Mouse (Mus musculus): ENCODE results near the gene Chd5.

Chd5 gene

GRCm38 (mm10) chr4:152432308-152432707, 93.9 kb downstream of the Chd5 start:
- DNase-seq (ENCODE audit: low read depth, low spot score) = peak; percentile 70

- peak; percentile 93 for DNase-seq (ENCODE audit: low read depth, low spot score)
Measured at GRCm38 (mm10) chr4:152434836-152435235, 96.4 kb downstream of the Chd5 start.

- peak; percentile 71 for DNase-seq (ENCODE audit: low read depth, low spot score)
Measured at GRCm38 (mm10) chr4:152435255-152435654, 96.8 kb downstream of the Chd5 start.

Data from 3T3-L1 (cell line).